Mouse (Mus musculus) liver, embryonic 14.5 days (tissue): ENCODE measurements around the gene Nop9.

ENCODE experiments used
- CTCF ChIP-seq: IDR thresholded peaks from 2 replicates; pipeline ENCODE4 v1.5.1; 2016; ENCODE audit warnings: antibody characterized with exemption, low read depth, control low read depth
- EP300 ChIP-seq: IDR thresholded peaks from 2 replicates; pipeline ENCODE4 v1.6.1; 2016; ENCODE audit warnings: antibody characterized with exemption, low read depth

GRCm38 (mm10) chr14:55720666-55721065 is 24.8 kb upstream of the Nop9 start:
- TF ChIP-seq CTCF (no peak), EP300 (no peak)
